Mouse (Mus musculus): ENCODE measurements around the gene Piezo1.

Gene Piezo1

DNA sequence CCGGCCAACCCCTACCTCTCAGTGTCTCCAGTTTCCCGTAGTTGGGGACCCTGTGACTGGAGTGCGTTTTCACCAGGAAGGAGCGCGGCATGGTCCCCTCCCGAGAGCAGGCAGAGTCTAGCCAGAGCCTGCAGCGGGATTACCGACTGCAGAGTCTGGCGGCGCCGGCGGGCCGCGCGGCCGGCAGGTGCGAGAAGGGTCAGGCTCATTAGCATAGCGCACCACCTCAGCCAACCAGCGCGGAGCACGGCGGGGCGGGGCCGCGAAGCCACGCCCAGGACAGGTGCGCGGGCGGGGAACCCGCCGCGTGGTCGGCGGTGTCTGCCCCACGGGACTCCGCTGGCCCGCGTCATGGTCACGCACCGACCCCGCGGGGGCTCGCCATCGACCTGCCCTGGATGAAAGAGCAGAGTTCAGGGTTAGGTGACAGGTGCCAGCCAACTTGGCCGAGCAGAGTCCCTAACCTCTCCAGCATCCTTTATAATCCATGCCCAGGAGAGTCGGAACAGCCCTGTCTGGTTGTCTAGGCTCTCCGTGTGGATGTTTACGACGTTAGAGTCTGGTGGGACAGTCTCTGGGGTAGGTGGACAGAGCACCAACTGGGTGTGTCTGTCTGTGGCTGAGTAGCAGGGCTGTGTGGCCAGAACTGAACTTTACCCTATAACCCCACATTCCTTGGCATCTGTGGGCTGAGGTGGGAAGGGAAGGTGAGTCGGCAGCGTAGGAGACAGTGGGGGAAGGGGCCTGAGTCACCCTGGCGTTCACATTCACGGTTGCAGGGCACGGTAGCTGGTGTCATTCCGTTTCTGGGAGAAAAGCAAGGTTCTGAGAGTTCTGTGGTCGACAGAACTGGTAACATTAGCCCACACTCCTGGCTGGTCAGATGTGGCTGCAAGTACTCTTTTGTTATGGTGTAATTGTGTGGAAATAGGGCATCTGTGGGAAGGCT, 90.3 kb downstream of the Piezo1 start, which contains the start of gene Snai3:
TSS of gene Snai3 (minus strand) at position 210 of the 949 bp plus-strand sequence.
- DNase-seq (ENCODE audit: low read depth in 1 of 2, low spot score in 2 of 2): no peak

GRCm38 (mm10) chr8:122459990-122460389, 91.1 kb downstream of the Piezo1 start:
- no peak for DNase-seq (ENCODE audit: low read depth in 1 of 2, low spot score in 2 of 2)

DNA sequence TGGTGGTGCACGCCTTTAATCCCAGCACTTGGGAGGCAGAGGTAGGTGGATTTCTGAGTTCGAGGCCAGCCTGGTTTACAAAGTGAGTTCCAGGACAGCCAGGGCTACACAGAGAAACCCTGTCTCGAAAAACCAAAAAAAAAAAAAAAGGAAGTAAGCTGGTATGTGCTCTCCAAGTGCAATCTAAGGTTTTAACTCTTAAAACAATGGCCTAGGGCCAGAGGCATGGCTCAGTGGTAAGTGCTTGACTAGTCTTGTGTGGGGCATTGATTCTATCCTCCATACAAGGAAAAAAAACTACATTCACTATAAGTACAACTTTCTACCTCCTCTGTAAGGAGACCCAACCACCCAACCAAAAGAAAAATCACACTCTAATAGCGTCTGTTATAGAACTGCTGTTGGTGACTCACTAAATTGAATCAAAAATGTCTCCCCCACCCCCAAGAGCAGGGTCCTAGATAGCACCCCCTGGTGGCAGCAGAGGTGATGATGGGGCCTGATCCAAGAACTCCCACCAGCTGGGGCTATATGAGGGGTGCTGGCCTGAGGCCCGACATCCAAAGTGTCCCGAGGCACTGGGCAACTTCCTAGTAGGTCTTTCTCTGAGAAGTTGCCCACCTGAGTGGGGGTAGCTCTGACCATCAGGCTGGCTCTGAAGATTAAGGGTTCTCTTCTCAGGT, 91.8 kb downstream of the Piezo1 start:
- no peak for DNase-seq (ENCODE audit: low read depth in 1 of 2, low spot score in 2 of 2)

DNA sequence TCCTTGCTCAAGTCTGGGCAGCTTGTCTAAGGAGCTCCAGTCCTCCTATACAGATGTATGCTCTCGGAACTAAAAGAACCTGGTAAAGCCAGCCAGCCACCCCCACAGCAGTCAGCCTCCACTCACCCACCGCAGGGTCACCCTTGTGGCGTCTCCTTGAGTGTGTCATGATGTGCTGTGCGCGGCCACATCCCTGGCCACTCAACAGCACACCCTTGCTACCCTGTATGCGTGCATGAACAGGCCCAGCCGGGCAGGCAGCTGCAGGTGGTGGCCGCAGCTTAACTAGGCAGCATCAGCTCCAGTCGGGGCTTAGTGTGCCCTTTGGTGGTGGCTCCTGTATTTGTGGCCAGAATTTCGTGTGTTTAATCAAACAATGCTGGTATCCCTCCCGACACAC, 94.0 kb downstream of the Piezo1 start:
- DNase-seq (ENCODE audit: low read depth in 1 of 2, low spot score in 2 of 2): no peak

- peak in 1 of 2 experiments; percentile 40 for DNase-seq (ENCODE audit: low read depth in 1 of 2, low spot score in 2 of 2)
Observed at GRCm38 (mm10) chr8:122454409-122454808, 96.7 kb downstream of the Piezo1 start.

GRCm38 (mm10) chr8:122452154-122452553, 99.0 kb downstream of the Piezo1 start:
- no peak for DNase-seq (ENCODE audit: low read depth in 1 of 2, low spot score in 2 of 2)

DNA sequence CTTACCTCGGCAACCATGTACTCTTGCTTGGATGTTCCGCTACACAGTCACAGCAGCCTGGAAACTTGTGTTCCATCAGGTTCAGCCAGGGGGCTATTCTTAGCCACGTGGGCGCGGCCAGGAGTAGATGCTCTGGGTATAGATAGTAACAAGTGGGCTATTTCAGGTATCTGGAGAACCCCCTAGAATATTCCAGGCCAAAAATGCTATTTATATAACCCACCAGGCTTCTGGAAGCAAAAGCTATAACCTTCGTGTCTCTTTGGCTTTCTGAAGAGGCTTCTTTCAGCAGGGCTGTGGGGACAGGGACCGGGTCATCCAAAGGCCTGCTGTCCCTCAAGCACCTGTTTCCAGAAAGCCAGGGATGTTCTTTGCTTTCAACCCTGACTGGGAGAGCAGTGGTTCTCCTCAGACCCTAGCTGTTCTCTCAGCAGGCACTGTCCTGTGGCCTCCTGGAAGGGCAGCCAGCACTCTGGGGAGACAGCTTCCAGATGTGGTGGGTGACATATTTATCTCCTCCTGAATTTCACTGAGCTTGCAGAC, 99.9 kb downstream of the Piezo1 start:
- DNase-seq (ENCODE audit: low read depth in 1 of 2, low spot score in 2 of 2): no peak

DNA sequence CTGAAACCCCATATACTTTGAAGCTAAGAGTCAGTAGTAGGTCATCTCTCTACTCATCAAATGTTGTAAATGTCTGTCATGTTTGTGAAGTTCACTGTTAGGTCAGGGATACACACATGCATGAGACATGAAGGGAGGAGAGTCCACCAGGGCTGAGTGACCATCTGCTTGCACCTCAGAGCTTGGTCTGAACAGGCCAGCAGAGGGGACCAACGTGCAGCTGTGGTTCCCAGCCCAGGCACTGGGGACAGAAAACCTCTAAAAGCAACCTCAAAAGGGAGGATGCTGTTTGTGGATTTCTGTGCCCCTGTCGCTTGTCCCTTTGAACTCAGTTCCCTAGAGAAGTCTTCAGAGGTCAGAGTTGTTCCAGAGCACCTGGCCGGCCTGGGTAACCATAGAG, 105.9 kb downstream of the Piezo1 start:
- no peak for DNase-seq (ENCODE audit: low read depth in 1 of 2, low spot score in 2 of 2)

GRCm38 (mm10) chr8:122444058-122444748, 106.9 kb downstream of the Piezo1 start:
- peak; percentile 52 to 69 for DNase-seq (ENCODE audit: low read depth in 1 of 2, low spot score in 2 of 2)

GRCm38 (mm10) chr8:122443262-122444006, 107.7 kb downstream of the Piezo1 start, which contains the start of gene Mvd:
Gene Mvd, minus strand, starts transcription at chr8:122443422.
- peak; percentile 99 for DNase-seq (ENCODE audit: low read depth in 1 of 2, low spot score in 2 of 2)

GRCm38 (mm10) chr8:122442781-122443180, 108.3 kb downstream of the Piezo1 start:
- no peak for DNase-seq (ENCODE audit: low read depth in 1 of 2, low spot score in 2 of 2)

GRCm38 (mm10) chr8:122442356-122442755, 108.8 kb downstream of the Piezo1 start:
- DNase-seq (ENCODE audit: low read depth in 1 of 2, low spot score in 2 of 2): no peak

DNA sequence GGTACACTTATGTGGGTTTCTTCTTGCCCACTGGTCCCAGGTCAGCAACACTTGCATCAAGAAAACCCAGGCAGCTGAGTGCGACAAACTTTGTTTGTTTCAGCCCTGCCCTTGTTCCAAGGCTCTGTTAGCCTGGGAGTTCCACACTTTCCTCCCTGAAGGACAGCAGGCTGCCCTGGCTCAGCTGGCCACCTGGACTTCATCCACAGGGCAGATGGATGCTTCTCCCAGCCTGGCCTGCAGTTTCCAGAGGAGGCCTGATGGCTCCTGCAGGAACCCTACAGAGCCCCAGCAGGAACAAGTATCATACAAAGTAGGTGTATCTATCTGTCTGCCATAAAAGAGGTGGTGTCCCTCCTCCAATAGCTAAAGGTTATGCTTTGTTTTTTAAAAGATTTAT, 109.8 kb downstream of the Piezo1 start:
- no peak for DNase-seq (ENCODE audit: low read depth in 1 of 2, low spot score in 2 of 2)

- DNase-seq (ENCODE audit: low read depth in 1 of 2, low spot score in 2 of 2): no peak
Observed at GRCm38 (mm10) chr8:122439336-122439735, 111.8 kb downstream of the Piezo1 start.

DNA sequence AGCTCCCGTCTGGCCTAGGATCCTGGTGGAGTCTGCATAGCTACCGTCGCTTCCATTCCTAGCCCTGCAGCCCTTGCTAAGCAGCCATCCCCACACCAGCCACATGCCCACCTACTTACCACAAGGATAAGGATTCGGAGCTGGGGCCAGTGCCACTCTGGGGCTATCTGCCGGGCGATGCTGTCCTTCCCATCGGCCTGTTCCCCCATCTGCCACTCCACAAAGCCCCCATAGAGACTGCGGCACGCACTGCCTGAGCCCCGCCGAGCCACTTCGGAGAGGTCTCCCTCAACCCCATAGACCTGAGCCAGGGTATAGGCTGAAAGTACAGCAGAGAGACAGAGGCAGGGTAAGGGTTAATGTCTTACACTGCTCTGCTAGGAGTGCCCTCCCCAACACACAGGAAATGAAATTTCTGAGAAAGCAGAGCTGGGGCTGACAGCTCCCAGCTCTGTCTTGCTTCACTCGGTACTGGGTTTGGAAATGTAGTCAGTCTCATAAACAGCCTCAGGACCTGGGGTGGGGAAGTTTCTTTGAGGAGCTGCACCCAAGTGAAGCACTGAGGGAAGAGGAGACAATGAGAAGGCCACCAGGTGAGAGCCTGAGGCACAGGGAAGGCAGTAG, 113.3 kb downstream of the Piezo1 start:
- DNase-seq (ENCODE audit: low read depth in 1 of 2, low spot score in 2 of 2): peak in 1 of 2 experiments; percentile 40

GRCm38 (mm10) chr8:122436586-122437125, 114.5 kb downstream of the Piezo1 start:
- peak in 1 of 2 experiments; percentile 24 for DNase-seq (ENCODE audit: low read depth in 1 of 2, low spot score in 2 of 2)

GRCm38 (mm10) chr8:122436146-122436545, 115.0 kb downstream of the Piezo1 start:
- no peak for DNase-seq (ENCODE audit: low read depth in 1 of 2, low spot score in 2 of 2)

DNA sequence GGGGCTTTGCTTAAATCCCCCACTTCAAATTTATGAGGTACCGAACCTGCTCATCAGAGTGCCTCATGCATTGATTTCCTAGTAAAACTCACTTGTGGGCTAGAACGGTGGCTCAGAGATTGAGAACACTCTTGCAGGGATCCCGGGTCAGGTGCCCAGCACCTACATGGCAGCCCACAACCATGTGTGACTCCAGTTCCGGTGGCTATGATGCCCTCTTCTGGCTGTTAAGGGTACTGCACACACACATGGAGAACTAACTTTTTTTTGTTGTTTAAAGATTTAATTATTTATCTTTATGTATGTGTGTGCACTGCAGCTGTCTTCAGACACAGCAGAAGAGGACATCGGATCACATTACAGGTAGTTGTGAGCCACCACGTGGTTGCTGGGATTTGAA, 115.8 kb downstream of the Piezo1 start:
- DNase-seq (ENCODE audit: low read depth in 1 of 2, low spot score in 2 of 2): no peak

GRCm38 (mm10) chr8:122433269-122433905, 117.7 kb downstream of the Piezo1 start:
- DNase-seq (ENCODE audit: low read depth in 1 of 2, low spot score in 2 of 2): no peak
